Mouse (Mus musculus) thymus, adult 18-20 months (tissue): ENCODE measurements around the gene Ppbp.

Source experiments
- DNase-seq, 2 experiments: peaks; one replicate each; pipeline ENCODE4 v3.0.0; 2022; ENCODE audit warnings: mixed read lengths in 2 of 2

Ppbp gene

GRCm38 (mm10) chr5:90768218-90768617 is at the start of gene Ppbp:
Gene Ppbp (plus strand): TSS chr5:90768518.
- no peak for DNase-seq

GRCm38 (mm10) chr5:90722656-90723055 is 45.7 kb upstream of the Ppbp start:
- no peak for DNase-seq

GRCm38 (mm10) chr5:90728254-90728653 is 40.1 kb upstream of the Ppbp start:
- DNase-seq: no peak

GRCm38 (mm10) chr5:90731480-90731879 is 36.8 kb upstream of the Ppbp start:
- no peak for DNase-seq

- DNase-seq: no peak
Measured at GRCm38 (mm10) chr5:90742029-90742428, 26.3 kb upstream of the Ppbp start.

- no peak for DNase-seq
Measured at GRCm38 (mm10) chr5:90753934-90754333, 14.4 kb upstream of the Ppbp start.

- no peak for DNase-seq
Measured at GRCm38 (mm10) chr5:90758020-90758605, 10.2 kb upstream of the Ppbp start.

- no peak for DNase-seq
Measured at GRCm38 (mm10) chr5:90759077-90760065, 8.9 kb upstream of the Ppbp start, which contains the start of gene Cxcl5. Gene Cxcl5 (plus strand): TSS chr5:90759360.

GRCm38 (mm10) chr5:90760303-90760702 is 8.0 kb upstream of the Ppbp start:
- no peak for DNase-seq

GRCm38 (mm10) chr5:90760844-90761243 is 7.5 kb upstream of the Ppbp start:
- DNase-seq: no peak

GRCm38 (mm10) chr5:90761834-90762233 is 6.5 kb upstream of the Ppbp start:
- no peak for DNase-seq

GRCm38 (mm10) chr5:90763912-90764665 is 4.2 kb upstream of the Ppbp start:
- DNase-seq: no peak

GRCm38 (mm10) chr5:90765821-90766606 is 2.3 kb upstream of the Ppbp start:
- no peak for DNase-seq

GRCm38 (mm10) chr5:90771369-90771768 is 3.1 kb downstream of the Ppbp start:
- no peak for DNase-seq

GRCm38 (mm10) chr5:90771880-90772653 is 3.7 kb downstream of the Ppbp start, which contains the start of gene Pf4:
Gene Pf4 (plus strand): TSS chr5:90772435.
- no peak for DNase-seq

- no peak for DNase-seq
Measured at GRCm38 (mm10) chr5:90775562-90775961, 7.2 kb downstream of the Ppbp start.

GRCm38 (mm10) chr5:90777621-90778020 is 9.3 kb downstream of the Ppbp start:
- no peak for DNase-seq

GRCm38 (mm10) chr5:90778856-90779255 is 10.5 kb downstream of the Ppbp start:
- DNase-seq: no peak

GRCm38 (mm10) chr5:90783697-90784096 is 15.4 kb downstream of the Ppbp start:
- no peak for DNase-seq

GRCm38 (mm10) chr5:90785659-90786588 is 17.6 kb downstream of the Ppbp start, which contains the start of gene Cxcl3:
Gene Cxcl3 (plus strand): TSS chr5:90786103.
- DNase-seq: no peak
